Mouse (Mus musculus): ENCODE data around the gene Rbbp8nl. TPM values are rescaled to one million over a fixed set of nuclear protein-coding genes. Genes with fewer than 3 reads are reported as not detected.

Rbbp8nl gene
- polyA plus RNA-seq (2012; rRNA removed): 0.08 TPM in 1 of 2 replicates, not detected in the other

- no peak within 1 kb of the TSS for H3K27ac ChIP-seq (ENCODE audit: control insufficient read depth, insufficient read depth, low read depth, low read length)
- TF ChIP-seq POLR2A (IDR thresholded peaks at IDR 0.05; ENCODE audit: control insufficient read depth, low read depth, low read length): no peak
- TF ChIP-seq CTCF (IDR thresholded peaks at IDR 0.05; ENCODE audit: control insufficient read depth, insufficient read depth, insufficient replicate concordance, low read depth, low read length): no peak
- H3K4me1 ChIP-seq (ENCODE audit: control insufficient read depth, insufficient read depth, low read length): peaks cover 5% of the 10 kb centered on the region
- no peaks in the 10 kb centered on the region for H3K27me3 ChIP-seq (ENCODE audit: control insufficient read depth, insufficient read depth, low read length)
- H3K4me3 ChIP-seq (ENCODE audit: control insufficient read depth, low read depth, low read length): no peak within 1 kb of the TSS
- no peaks in the 10 kb centered on the region for H3K36me3 ChIP-seq (ENCODE audit: control insufficient read depth, insufficient read depth, low read length)
Measured at GRCm38 (mm10) chr2:180289440-180290108, at the start of gene Rbbp8nl. TSS of gene Rbbp8nl (minus strand) at chr2:180289879.

DNA sequence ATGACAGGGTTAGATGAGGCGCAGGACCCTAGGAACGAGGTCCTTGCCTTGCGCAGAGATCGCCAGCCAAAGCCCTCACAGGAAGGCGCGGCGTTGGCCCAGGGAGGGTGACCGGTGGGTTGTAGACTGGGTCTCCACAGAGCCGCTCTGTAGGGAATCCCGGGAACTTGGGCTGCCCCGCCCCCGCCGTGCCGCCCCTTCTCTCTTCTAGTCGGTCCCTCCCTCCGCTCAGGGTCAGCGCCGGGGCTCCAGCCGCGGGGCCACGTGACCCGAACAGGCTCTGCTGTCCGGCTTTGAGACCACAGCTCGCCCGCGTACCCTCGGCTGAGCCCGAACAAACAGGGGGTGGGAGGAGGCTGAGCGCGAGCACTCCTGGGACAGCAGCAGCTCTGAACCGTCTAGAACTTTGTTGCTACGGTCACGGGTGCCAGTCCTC lies 44.9 kb upstream of the Rbbp8nl start, which contains the start of gene Gata5:
Gata5 (minus strand) TSS at position 149 of the 436 bp plus-strand sequence.
- no peaks in the 10 kb centered on the region for H3K36me3 ChIP-seq (ENCODE audit: control insufficient read depth, insufficient read depth, low read length)
- H3K4me3 ChIP-seq (ENCODE audit: control insufficient read depth, low read depth, low read length): peak within 1 kb of the TSS; percentile 49
- peaks cover 28% of the 10 kb centered on the region for H3K4me1 ChIP-seq (ENCODE audit: control insufficient read depth, insufficient read depth, low read length)
- H3K27me3 ChIP-seq (ENCODE audit: control insufficient read depth, insufficient read depth, low read length): peaks cover 3% of the 10 kb centered on the region
- TF ChIP-seq POLR2A (IDR thresholded peaks at IDR 0.05; ENCODE audit: control insufficient read depth, low read depth, low read length): no peak
- no peak for TF ChIP-seq CTCF (IDR thresholded peaks at IDR 0.05; ENCODE audit: control insufficient read depth, insufficient read depth, insufficient replicate concordance, low read depth, low read length)
- no peak within 1 kb of the TSS for H3K27ac ChIP-seq (ENCODE audit: control insufficient read depth, insufficient read depth, low read depth, low read length)

DNA sequence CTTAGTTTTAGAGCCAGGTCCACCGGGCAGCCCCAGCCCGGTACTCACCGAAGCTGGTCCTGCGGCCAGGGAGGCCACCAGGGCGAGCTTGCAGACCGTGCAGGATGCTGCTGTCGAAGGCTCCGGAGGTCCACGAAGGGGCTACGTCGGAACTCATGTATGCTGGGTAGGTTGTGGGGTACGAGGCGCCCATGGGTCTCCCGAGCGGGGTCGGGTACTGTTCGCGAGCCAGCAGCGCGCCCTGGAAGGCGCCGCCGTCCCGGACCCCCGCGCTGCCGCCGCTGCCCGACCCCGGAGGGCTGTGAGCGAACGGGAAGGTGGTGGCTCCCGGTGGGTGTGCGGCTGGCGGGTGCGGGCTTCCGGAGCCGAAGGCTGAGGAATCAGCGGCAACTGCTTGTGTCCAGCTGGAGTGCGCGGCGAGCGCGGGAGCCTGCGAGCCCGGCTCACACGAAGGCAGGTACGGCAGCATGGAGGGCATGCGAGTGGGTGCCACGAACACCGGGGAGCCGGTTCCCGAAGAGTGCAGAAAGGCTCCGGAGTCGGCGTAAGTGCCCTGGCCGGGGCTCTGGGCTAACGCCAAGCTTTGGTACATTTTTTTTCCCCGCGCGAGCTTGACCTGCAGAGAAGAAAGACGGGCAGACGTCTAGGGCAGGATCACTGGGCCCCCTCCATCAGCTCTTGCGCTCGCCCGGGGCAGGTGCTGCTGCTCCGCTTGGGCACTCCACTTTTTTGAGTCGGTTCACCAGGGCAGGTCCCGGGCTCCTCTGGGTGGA lies 44.3 kb upstream of the Rbbp8nl start:
- TF ChIP-seq CTCF (IDR thresholded peaks at IDR 0.05; ENCODE audit: control insufficient read depth, insufficient read depth, insufficient replicate concordance, low read depth, low read length): no peak
- no peak for TF ChIP-seq POLR2A (IDR thresholded peaks at IDR 0.05; ENCODE audit: control insufficient read depth, low read depth, low read length)
- H3K27me3 ChIP-seq (ENCODE audit: control insufficient read depth, insufficient read depth, low read length): peaks cover 3% of the 10 kb centered on the region

DNA sequence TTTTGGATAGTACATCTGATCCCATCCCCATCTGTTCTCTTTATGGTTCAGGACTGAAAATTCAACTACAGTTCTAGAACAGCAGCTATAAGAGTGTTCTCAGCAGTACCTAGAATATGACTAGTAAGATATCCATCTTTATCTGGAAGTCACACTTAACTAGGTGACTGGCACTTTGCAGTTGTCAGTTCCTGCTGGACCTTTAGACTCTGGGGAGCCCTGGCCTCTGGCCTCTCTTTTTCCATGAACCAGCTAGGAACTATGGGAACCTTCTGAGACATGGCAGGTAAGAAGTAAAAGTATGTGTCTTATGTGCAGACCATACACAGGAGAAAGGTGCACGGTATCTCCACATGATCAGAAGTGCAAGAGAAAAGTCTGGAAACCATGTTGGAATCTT lies 39.8 kb upstream of the Rbbp8nl start:
- H3K36me3 ChIP-seq (ENCODE audit: control insufficient read depth, insufficient read depth, low read length): no peaks in the 10 kb centered on the region
- no peak for TF ChIP-seq POLR2A (IDR thresholded peaks at IDR 0.05; ENCODE audit: control insufficient read depth, low read depth, low read length)
- no peak for TF ChIP-seq CTCF (IDR thresholded peaks at IDR 0.05; ENCODE audit: control insufficient read depth, insufficient read depth, insufficient replicate concordance, low read depth, low read length)
- H3K27me3 ChIP-seq (ENCODE audit: control insufficient read depth, insufficient read depth, low read length): 0 out of 2 replicates have a peak, but pooled peaks cover 3% of the 10 kb centered on the region
- H3K27ac ChIP-seq (ENCODE audit: control insufficient read depth, insufficient read depth, low read depth, low read length): no peak overlapping the region
- H3K4me1 ChIP-seq (ENCODE audit: control insufficient read depth, insufficient read depth, low read length): peaks cover 14% of the 10 kb centered on the region
- H3K4me3 ChIP-seq (ENCODE audit: control insufficient read depth, low read depth, low read length): no peak overlapping the region

More for the DNA sequence above, 44.3 kb upstream of the Rbbp8nl start:
- H3K36me3 ChIP-seq (ENCODE audit: control insufficient read depth, insufficient read depth, low read length): no peaks in the 10 kb centered on the region
- peak overlapping the region; percentile 1; the same call in 1 of the 2 replicates for H3K4me3 ChIP-seq (ENCODE audit: control insufficient read depth, low read depth, low read length)
- peaks cover 28% of the 10 kb centered on the region for H3K4me1 ChIP-seq (ENCODE audit: control insufficient read depth, insufficient read depth, low read length)
- H3K27ac ChIP-seq (ENCODE audit: control insufficient read depth, insufficient read depth, low read depth, low read length): no peak overlapping the region

DNA sequence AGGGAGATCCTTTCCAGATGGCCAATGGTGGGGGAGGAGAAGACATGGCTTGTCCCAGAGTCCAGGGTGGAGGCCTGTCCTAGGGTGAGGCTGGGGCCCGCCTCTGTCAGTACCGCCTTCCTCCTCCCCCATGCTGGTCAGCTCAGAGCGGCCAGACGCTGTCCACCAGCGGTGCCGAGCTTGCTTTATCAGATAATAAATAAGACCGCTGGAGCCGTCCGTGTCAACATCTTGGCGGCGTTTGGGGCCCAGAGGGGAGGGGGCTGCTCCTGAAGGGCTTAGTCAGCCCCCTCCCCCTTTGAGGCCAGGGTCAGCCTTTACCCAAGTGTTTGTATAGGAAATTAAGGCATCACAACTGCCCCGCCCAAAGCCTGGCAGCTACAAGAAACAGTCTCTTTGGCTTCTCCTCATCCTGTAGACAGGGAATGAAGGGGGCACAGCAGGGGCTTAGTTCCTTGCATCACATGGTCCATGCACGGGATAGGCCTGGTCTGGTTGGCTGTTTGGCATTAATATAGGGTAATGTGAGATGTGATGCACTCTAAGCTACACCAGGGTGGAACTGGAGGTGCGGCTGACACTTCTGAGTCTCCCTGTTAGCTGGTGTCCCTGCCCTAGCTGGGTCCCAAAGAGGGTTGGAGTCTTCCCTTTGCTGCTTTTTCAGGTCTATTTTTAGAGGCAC lies 33.1 kb upstream of the Rbbp8nl start:
- Histone ChIP-seq H3K36me3 (ENCODE audit: control insufficient read depth, insufficient read depth, low read length) (no peaks in the 10 kb centered on the region), H3K4me1 (ENCODE audit: control insufficient read depth, insufficient read depth, low read length) (no peaks in the 10 kb centered on the region), H3K27me3 (ENCODE audit: control insufficient read depth, insufficient read depth, low read length) (no peaks in the 10 kb centered on the region), H3K4me3 (ENCODE audit: control insufficient read depth, low read depth, low read length) (no peak overlapping the region), H3K27ac (ENCODE audit: control insufficient read depth, insufficient read depth, low read depth, low read length) (no peak overlapping the region)
- no peak for TF ChIP-seq POLR2A (IDR thresholded peaks at IDR 0.05; ENCODE audit: control insufficient read depth, low read depth, low read length)
- no peak for TF ChIP-seq CTCF (IDR thresholded peaks at IDR 0.05; ENCODE audit: control insufficient read depth, insufficient read depth, insufficient replicate concordance, low read depth, low read length)

DNA sequence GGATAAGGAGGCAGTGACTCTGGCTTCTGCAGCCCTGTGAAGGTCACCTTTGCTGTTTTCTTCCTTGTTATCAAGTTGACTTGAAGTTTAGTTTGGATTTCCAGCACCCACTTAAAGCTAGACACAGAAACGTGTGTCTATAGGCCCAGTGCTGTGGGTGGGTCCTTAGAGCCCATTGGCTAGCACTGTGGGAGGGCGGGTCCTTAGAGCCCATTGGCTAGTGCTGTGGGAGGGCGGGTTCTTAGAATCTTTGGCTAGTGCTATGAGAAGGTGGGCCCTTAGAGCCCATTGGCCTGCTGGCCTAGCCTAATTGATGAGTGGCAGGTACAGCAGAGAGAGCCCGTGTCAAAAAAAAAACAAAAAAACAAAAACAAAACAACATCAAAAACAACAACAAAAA lies 30.5 kb upstream of the Rbbp8nl start:
- TF ChIP-seq POLR2A (IDR thresholded peaks at IDR 0.05; ENCODE audit: control insufficient read depth, low read depth, low read length): no peak
- TF ChIP-seq CTCF (IDR thresholded peaks at IDR 0.05; ENCODE audit: control insufficient read depth, insufficient read depth, insufficient replicate concordance, low read depth, low read length): no peak
- Histone ChIP-seq H3K27ac (ENCODE audit: control insufficient read depth, insufficient read depth, low read depth, low read length) (no peak overlapping the region), H3K27me3 (ENCODE audit: control insufficient read depth, insufficient read depth, low read length) (no peaks in the 10 kb centered on the region), H3K4me1 (ENCODE audit: control insufficient read depth, insufficient read depth, low read length) (no peaks in the 10 kb centered on the region), H3K4me3 (ENCODE audit: control insufficient read depth, low read depth, low read length) (no peak overlapping the region), H3K36me3 (ENCODE audit: control insufficient read depth, insufficient read depth, low read length) (no peaks in the 10 kb centered on the region)

DNA sequence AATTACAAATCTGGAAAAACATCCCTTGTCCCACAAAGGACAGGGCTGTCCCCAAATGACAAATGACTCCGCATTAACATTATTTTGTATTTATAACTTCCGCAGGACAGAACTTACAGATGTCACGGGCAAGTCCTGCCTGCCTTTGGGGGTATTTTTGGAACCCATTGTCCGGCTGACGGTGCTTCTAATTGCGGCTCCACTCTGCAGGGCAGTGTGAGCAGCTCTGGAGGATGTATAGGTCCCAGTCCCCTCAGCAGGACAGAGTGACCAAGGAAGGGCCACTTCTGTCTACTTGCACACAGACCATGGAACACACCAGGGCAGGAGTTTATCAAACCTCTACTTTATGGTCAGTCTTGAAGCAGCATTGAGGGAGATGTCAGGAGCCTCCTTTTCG lies 27.9 kb upstream of the Rbbp8nl start:
- Histone ChIP-seq H3K4me3 (ENCODE audit: control insufficient read depth, low read depth, low read length) (no peak overlapping the region), H3K27ac (ENCODE audit: control insufficient read depth, insufficient read depth, low read depth, low read length) (no peak overlapping the region), H3K4me1 (ENCODE audit: control insufficient read depth, insufficient read depth, low read length) (no peaks in the 10 kb centered on the region), H3K27me3 (ENCODE audit: control insufficient read depth, insufficient read depth, low read length) (no peaks in the 10 kb centered on the region), H3K36me3 (ENCODE audit: control insufficient read depth, insufficient read depth, low read length) (no peaks in the 10 kb centered on the region)
- TF ChIP-seq CTCF (IDR thresholded peaks at IDR 0.05; ENCODE audit: control insufficient read depth, insufficient read depth, insufficient replicate concordance, low read depth, low read length) (no peak), POLR2A (IDR thresholded peaks at IDR 0.05; ENCODE audit: control insufficient read depth, low read depth, low read length) (no peak)
